Mouse (Mus musculus) intestine, embryonic 16.5 days (tissue): ENCODE data around the gene 4930449I24Rik. TPM values are rescaled to one million over a fixed set of nuclear protein-coding genes. Genes with fewer than 3 reads are reported as not detected.
"Not testable (repeated sequence)": the region's sequence is repeated elsewhere in the genome, so short reads cannot be mapped to it uniquely, and the experiment has no call there.

ENCODE experiments used
- ATAC-seq: fragments of 200-750 bp; cut with Nextera tagmentation; 2 replicates; pipeline ENCODE4 v1.8.0; 2017; ENCODE audit warnings: moderate TSS enrichment, moderate library complexity
- H3K27ac ChIP-seq: fragments of 300-500 bp; sonication (generic); 2 replicates; pipeline ENCODE4 v1.5.1; 2014; ENCODE audit warnings: mild to moderate bottlenecking, low read length
- H3K27me3 ChIP-seq: fragments of 300-500 bp; sonication (generic); replicated peaks from 2 replicates; pipeline ENCODE4 v1.6.1; 2014; ENCODE audit warnings: low read length, control low read depth, mixed read lengths; ENCODE audit not compliant: control insufficient read depth, insufficient read depth
- H3K36me3 ChIP-seq: fragments of 300-500 bp; sonication (generic); 2 replicates; pipeline ENCODE4 v1.6.1; 2014; ENCODE audit warnings: low read length, control low read depth; ENCODE audit not compliant: control insufficient read depth, insufficient read depth
- H3K4me1 ChIP-seq: fragments of 300-500 bp; sonication (generic); 2 replicates; pipeline ENCODE4 v1.6.1; 2014; ENCODE audit warnings: low read length, control low read depth, mixed read lengths; ENCODE audit not compliant: control insufficient read depth, insufficient read depth
- H3K4me2 ChIP-seq: fragments of 300-500 bp; sonication (generic); 2 replicates; pipeline ENCODE4 v1.6.1; 2014; ENCODE audit warnings: low read depth, low read length, control low read depth
- H3K4me3 ChIP-seq: fragments of 300-500 bp; sonication (generic); 2 replicates; pipeline ENCODE4 v1.5.1; 2014; ENCODE audit warnings: mild to moderate bottlenecking, low read length
- H3K9ac ChIP-seq: fragments of 300-500 bp; sonication (generic); 2 replicates; pipeline ENCODE4 v1.6.1; 2014; ENCODE audit warnings: low read depth, low read length
- H3K9me3 ChIP-seq: fragments of 300-500 bp; sonication (generic); 2 replicates; pipeline ENCODE4 v1.6.1; 2016; ENCODE audit warnings: low read length, control low read depth; ENCODE audit not compliant: control insufficient read depth
- WGBS: fragments of 180-500 bp; shearing (Covaris S2); extraction: QIAGEN DNeasy Blood & Tissue Kit; methylation state at CpG from one replicate; pipeline ENCODE4 v1.1.7; 2014; 5-methylcytosine and 5-hydroxymethylcytosine counted together
- polyA plus RNA-seq: library from polyadenylated mRNA; unstranded; fragments of >200 nt; fragmentation: Nextera tagmentation; extraction: Ambion mirVana; gene quantifications from 2 replicates; pipeline ENCODE4 v1.2.1, GENCODE M21; 2015

Gene 4930449I24Rik
- polyA plus RNA-seq, 1 experiment from 2014 or later, result not detected

- 13% methylated on average over 3 of the region's 4 CpGs for WGBS
Measured at GRCm38 (mm10) chr5:146488959-146489358, 13.2 kb upstream of the 4930449I24Rik start.

GRCm38 (mm10) chr5:146491063-146491462 is 11.1 kb upstream of the 4930449I24Rik start, which contains the start of gene Gm6370:
TSS of gene Gm6370 (plus strand) at chr5:146491363.
- H3K4me1 ChIP-seq, H3K4me3 ChIP-seq, H3K27me3 ChIP-seq, H3K27ac ChIP-seq, H3K4me2 ChIP-seq, ATAC-seq, H3K9ac ChIP-seq, H3K36me3 ChIP-seq, H3K9me3 ChIP-seq: not testable (repeated sequence)
- no CpG with 5 or more reads among the region's 5 CpGs for WGBS

More at GRCm38 (mm10) chr5:146488959-146489358, 13.2 kb upstream of the 4930449I24Rik start:
- H3K9me3 ChIP-seq, H3K27me3 ChIP-seq, H3K4me3 ChIP-seq, H3K27ac ChIP-seq, H3K36me3 ChIP-seq, ATAC-seq, H3K4me1 ChIP-seq, H3K9ac ChIP-seq, H3K4me2 ChIP-seq: not testable (repeated sequence)

- not testable (repeated sequence) for H3K27me3 ChIP-seq, H3K27ac ChIP-seq, H3K9ac ChIP-seq, H3K9me3 ChIP-seq, H3K4me3 ChIP-seq, H3K4me1 ChIP-seq, H3K4me2 ChIP-seq, H3K36me3 ChIP-seq, ATAC-seq
- WGBS, result no CpG with 5 or more reads among the region's 5 CpGs
Measured at GRCm38 (mm10) chr5:146513823-146514222, 11.6 kb downstream of the 4930449I24Rik start, which contains the start of gene Gm3402. TSS of gene Gm3402 (plus strand) at chr5:146514123.

GRCm38 (mm10) chr5:146525501-146525900 is 23.3 kb downstream of the 4930449I24Rik start, which contains the start of gene Gm3404:
TSS of gene Gm3404 (plus strand) at chr5:146525801.
- H3K4me1 ChIP-seq, H3K4me2 ChIP-seq, H3K9ac ChIP-seq, H3K9me3 ChIP-seq, H3K4me3 ChIP-seq, ATAC-seq, H3K36me3 ChIP-seq, H3K27ac ChIP-seq, H3K27me3 ChIP-seq: not testable (repeated sequence)
- whole genome bisulfite sequencing, result 92% methylated on average over 2 of the region's 3 CpGs

GRCm38 (mm10) chr5:146537347-146537746 is 35.1 kb downstream of the 4930449I24Rik start, which contains the start of gene Gm3409:
TSS of gene Gm3409 (plus strand) at chr5:146537647.
- WGBS, result 93% methylated on average over 2 of the region's 3 CpGs

More at GRCm38 (mm10) chr5:146537347-146537746, 35.1 kb downstream of the 4930449I24Rik start, which contains the start of gene Gm3409:
- not testable (repeated sequence) for H3K27ac ChIP-seq, H3K4me1 ChIP-seq, H3K36me3 ChIP-seq, H3K27me3 ChIP-seq, H3K9ac ChIP-seq, H3K4me2 ChIP-seq, H3K9me3 ChIP-seq, H3K4me3 ChIP-seq, ATAC-seq

Other genes starting within 250 kb of the 4930449I24Rik start
- 1.2 and 1.3 TPM in 2 replicates for gene Wasf3, start 117.4 kb upstream of the 4930449I24Rik start, polyA plus RNA-seq
- gene Gm6408, start 20.4 kb upstream of the 4930449I24Rik start, polyA plus RNA-seq, result not detected in 2 replicates
- gene Gm6370, start 11.0 kb upstream of the 4930449I24Rik start, polyA plus RNA-seq, result not detected in 2 replicates
- gene Gm3402, start 11.7 kb downstream of the 4930449I24Rik start, polyA plus RNA-seq, result not detected in 2 replicates
- gene Gm3404, start 23.4 kb downstream of the 4930449I24Rik start, polyA plus RNA-seq, result not detected in 2 replicates
- not detected in 2 replicates for gene Gm3409, start 35.2 kb downstream of the 4930449I24Rik start, polyA plus RNA-seq
- not detected in 2 replicates for gene Gm3415, start 53.7 kb downstream of the 4930449I24Rik start, polyA plus RNA-seq
- not detected in 2 replicates for gene Gpr12, start 82.8 kb downstream of the 4930449I24Rik start, polyA plus RNA-seq